Mouse (Mus musculus) E14TG2a.4 (cell line): ENCODE measurements at regions not wholly inside any gene's neighbourhood (a gene's known extent, or its start where the extent isn't known, plus 50 kb on each side); places are given as distances from the start of the nearest gene placed in this dataset.

ENCODE experiments used
- H3K27me3 ChIP-seq: 2 replicates; pipeline ENCODE4 v1.6.1; 2014; ENCODE audit warnings: low read length, control low read depth; ENCODE audit not compliant: insufficient read depth
- H3K36me3 ChIP-seq: 2 replicates; pipeline ENCODE4 v1.6.1; 2014; ENCODE audit warnings: low read length, control low read depth; ENCODE audit not compliant: insufficient read depth
- H3K4me1 ChIP-seq: replicated peaks from 2 replicates; pipeline ENCODE4 v1.6.1; 2014; ENCODE audit warnings: low read depth, low read length, control low read depth
- H3K4me3 ChIP-seq: replicated peaks from 2 replicates; pipeline ENCODE4 v1.5.1; 2014; ENCODE audit warnings: mild to moderate bottlenecking, low read length
- H3K9me3 ChIP-seq: 2 replicates; pipeline ENCODE4 v1.6.1; 2014; ENCODE audit warnings: low read length, control low read depth
- CTCF ChIP-seq: conservative IDR thresholded peaks from 2 replicates; pipeline ENCODE4 v1.5.1; 2014; ENCODE audit warnings: low read length
- NANOG ChIP-seq: IDR thresholded peaks from 2 replicates; pipeline ENCODE4 v1.6.1; 2014; ENCODE audit warnings: borderline replicate concordance, low read length, mixed read lengths
- POU5F1 ChIP-seq: IDR thresholded peaks from 2 replicates; pipeline ENCODE4 v1.6.1; 2014; ENCODE audit warnings: low read length, borderline replicate concordance

- no peaks in the 10 kb centered on the region for H3K9me3 ChIP-seq
- no peaks in the 10 kb centered on the region for H3K36me3 ChIP-seq
- no peaks in the 10 kb centered on the region for H3K4me1 ChIP-seq
- H3K27me3 ChIP-seq, result no peaks in the 10 kb centered on the region
- TF ChIP-seq CTCF (no peak), NANOG (no peak), POU5F1 (no peak)
- H3K4me3 ChIP-seq, result no peak overlapping the region
Observed at GRCm38 (mm10) chr2:56083226-56083625, 647.5 kb downstream of the Kcnj3 start.

- TF ChIP-seq CTCF, result peak; percentile 28
- TF ChIP-seq NANOG, result no peak
- TF ChIP-seq POU5F1, result no peak
- Histone ChIP-seq H3K36me3 (no peaks in the 10 kb centered on the region), H3K27me3 (no peaks in the 10 kb centered on the region), H3K9me3 (no peaks in the 10 kb centered on the region), H3K4me1 (no peaks in the 10 kb centered on the region), H3K4me3 (no peak overlapping the region)
Observed at GRCm38 (mm10) chr2:56109531-56109930, 673.8 kb downstream of the Kcnj3 start.

DNA sequence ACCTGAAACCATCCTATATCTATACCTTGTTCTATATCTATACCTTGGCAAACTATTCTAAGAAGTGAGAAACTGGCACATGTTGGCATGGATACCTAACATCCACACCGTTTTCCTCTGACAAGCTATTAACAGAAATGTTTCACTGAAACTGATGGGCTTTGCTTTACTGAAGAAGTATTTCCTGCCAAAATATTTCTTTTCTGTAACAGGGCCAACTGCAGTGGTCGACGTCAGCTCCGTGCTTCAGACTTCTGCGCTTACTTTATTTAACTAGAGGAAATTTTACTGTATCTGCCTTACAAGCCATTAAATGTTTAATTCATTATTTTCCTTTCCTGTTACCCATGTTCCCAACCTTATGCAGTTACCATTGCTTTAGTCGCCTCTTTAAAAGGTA lies 674.2 kb downstream of the Kcnj3 start:
- TF ChIP-seq CTCF (no peak), POU5F1 (no peak), NANOG (no peak)
- no peak overlapping the region for H3K4me3 ChIP-seq
- no peaks in the 10 kb centered on the region for H3K27me3 ChIP-seq
- H3K4me1 ChIP-seq, result no peaks in the 10 kb centered on the region
- no peaks in the 10 kb centered on the region for H3K36me3 ChIP-seq
- no peaks in the 10 kb centered on the region for H3K9me3 ChIP-seq

GRCm38 (mm10) chr2:56114469-56114868 lies 678.7 kb downstream of the Kcnj3 start:
- TF ChIP-seq POU5F1 (no peak), NANOG (no peak), CTCF (peak; percentile 73)
- Histone ChIP-seq H3K4me3 (no peak overlapping the region), H3K9me3 (no peaks in the 10 kb centered on the region)

GRCm38 (mm10) chr2:56119368-56119767 lies 683.6 kb downstream of the Kcnj3 start:
- Histone ChIP-seq H3K4me3 (no peak overlapping the region), H3K27me3 (no peaks in the 10 kb centered on the region), H3K9me3 (no peaks in the 10 kb centered on the region), H3K4me1 (no peaks in the 10 kb centered on the region), H3K36me3 (no peaks in the 10 kb centered on the region)
- TF ChIP-seq CTCF (peak; percentile 28; the same call in 1 of the 2 replicates), NANOG (no peak)

More at GRCm38 (mm10) chr2:56114469-56114868, 678.7 kb downstream of the Kcnj3 start:
- Histone ChIP-seq H3K36me3 (no peaks in the 10 kb centered on the region), H3K27me3 (no peaks in the 10 kb centered on the region), H3K4me1 (no peaks in the 10 kb centered on the region)

GRCm38 (mm10) chr2:56147107-56147615 lies 711.4 kb downstream of the Kcnj3 start:
- Histone ChIP-seq H3K27me3 (no peaks in the 10 kb centered on the region), H3K4me1 (no peaks in the 10 kb centered on the region), H3K9me3 (no peaks in the 10 kb centered on the region), H3K36me3 (no peaks in the 10 kb centered on the region), H3K4me3 (no peak overlapping the region)
- TF ChIP-seq POU5F1 (no peak), CTCF (no peak), NANOG (no peak)

DNA sequence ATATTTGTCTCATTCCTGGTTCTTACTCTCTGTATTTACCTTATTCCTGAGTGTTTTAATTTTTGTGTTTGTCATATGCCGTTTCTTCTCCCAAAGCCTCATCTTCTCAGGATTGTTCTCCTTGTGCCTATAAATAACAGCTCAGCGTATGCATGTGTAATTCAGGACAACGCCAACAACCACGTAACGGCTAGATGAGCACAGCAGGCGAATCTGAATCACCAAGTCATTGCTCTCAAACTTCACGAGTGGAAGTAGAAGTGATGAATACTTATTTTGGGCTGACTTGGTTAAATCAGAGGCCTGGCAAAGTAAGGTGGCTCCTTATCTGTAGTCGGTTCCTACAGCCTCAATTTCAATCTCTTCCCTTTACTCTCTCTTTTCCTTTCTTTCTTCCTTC lies 760.7 kb downstream of the Kcnj3 start:
- Histone ChIP-seq H3K27me3 (no peaks in the 10 kb centered on the region), H3K36me3 (no peaks in the 10 kb centered on the region), H3K4me1 (no peaks in the 10 kb centered on the region), H3K9me3 (no peaks in the 10 kb centered on the region), H3K4me3 (no peak overlapping the region)
- TF ChIP-seq NANOG (no peak), CTCF (no peak), POU5F1 (no peak)

DNA sequence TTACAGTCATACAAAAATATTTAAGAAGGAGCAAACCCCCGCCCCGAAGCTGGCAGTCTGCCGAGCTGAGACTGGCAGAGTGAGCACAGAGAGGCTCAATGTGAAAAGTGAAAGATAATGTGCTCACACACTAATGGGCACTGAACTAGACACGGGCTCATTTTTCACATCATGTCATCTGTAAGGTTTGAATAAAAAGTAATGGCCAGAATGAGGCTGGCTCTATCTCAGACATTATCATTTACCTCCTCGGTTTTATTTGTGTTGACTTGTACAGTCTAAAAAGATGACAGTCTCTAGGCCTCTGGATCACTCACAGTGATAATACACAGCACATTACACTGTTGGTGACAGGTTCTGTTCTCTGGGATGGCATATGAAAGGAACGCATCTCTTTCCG lies 791.7 kb downstream of the Kcnj3 start:
- TF ChIP-seq POU5F1 (no peak), CTCF (no peak), NANOG (no peak)
- Histone ChIP-seq H3K4me3 (no peak overlapping the region), H3K9me3 (no peaks in the 10 kb centered on the region)

DNA sequence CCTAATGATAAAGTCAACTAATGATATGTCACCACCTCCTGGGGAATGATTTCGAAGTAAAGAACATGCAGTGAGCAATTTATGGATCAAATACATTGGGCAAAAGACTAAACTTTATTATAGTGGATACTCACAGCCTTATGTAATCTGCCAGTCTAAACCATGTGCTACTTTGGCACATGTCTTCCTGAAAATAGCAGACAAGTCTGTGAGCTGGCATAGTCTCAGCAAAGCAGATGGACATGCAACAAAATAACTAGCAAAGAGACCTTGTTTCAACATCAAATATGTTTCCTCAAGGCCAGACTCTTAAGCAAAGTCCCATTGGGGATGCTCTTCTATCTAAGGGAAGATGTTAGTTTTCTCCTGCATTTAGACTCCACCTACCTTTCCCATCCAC lies 797.3 kb downstream of the Kcnj3 start:
- Histone ChIP-seq H3K9me3 (no peaks in the 10 kb centered on the region), H3K36me3 (no peaks in the 10 kb centered on the region), H3K27me3 (no peaks in the 10 kb centered on the region), H3K4me3 (no peak overlapping the region), H3K4me1 (no peaks in the 10 kb centered on the region)
- no peak for TF ChIP-seq CTCF
- no peak for TF ChIP-seq POU5F1
- no peak for TF ChIP-seq NANOG

More for the DNA sequence above, 791.7 kb downstream of the Kcnj3 start:
- H3K36me3 ChIP-seq, result no peaks in the 10 kb centered on the region
- H3K4me1 ChIP-seq, result no peaks in the 10 kb centered on the region
- H3K27me3 ChIP-seq, result no peaks in the 10 kb centered on the region
